Mouse (Mus musculus) skeletal muscle tissue, adult 2 months (tissue): ENCODE data around the gene Msl1.

Source experiments
- DNase-seq: peaks from one replicate; pipeline ENCODE4 v3.0.0-alpha.2; 2012; ENCODE audit warnings: low read depth, low spot score

Gene Msl1

GRCm38 (mm10) chr11:98839402-98839801, 44.1 kb downstream of the Msl1 start:
- DNase-seq = no peak

GRCm38 (mm10) chr11:98839897-98840296, 44.6 kb downstream of the Msl1 start:
- DNase-seq = no peak

- no peak for DNase-seq
Measured at GRCm38 (mm10) chr11:98846016-98846415, 50.7 kb downstream of the Msl1 start.

- no peak for DNase-seq
Measured at GRCm38 (mm10) chr11:98846865-98847604, 51.7 kb downstream of the Msl1 start.

- no peak for DNase-seq
Measured at GRCm38 (mm10) chr11:98849196-98849894, 54.0 kb downstream of the Msl1 start.

- DNase-seq = no peak
Measured at GRCm38 (mm10) chr11:98850100-98851093, 55.1 kb downstream of the Msl1 start.

- DNase-seq = no peak
Measured at GRCm38 (mm10) chr11:98854116-98854515, 58.8 kb downstream of the Msl1 start.

- DNase-seq = no peak
Measured at GRCm38 (mm10) chr11:98854659-98855058, 59.3 kb downstream of the Msl1 start.
